In the genomic region with DNA sequence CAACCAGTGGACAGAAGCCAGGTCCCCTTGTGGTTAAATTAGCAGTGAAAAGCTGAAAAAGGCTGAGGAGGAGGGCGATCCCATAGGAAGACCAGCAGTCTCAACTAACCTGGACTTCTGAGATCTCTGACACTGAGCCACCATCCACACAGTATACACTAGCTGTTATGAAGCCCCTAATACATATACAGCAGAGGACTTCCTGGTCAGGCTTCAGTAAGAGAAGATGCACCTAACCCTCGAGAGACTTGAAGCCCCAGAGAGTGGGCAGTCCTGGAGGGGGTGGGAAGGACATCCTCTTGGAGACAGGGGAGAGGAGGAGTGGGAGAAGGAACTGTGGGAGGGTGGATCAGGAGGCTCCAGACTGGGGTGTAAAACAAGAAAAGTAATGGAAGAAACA, we compare ENCODE assay signal across 35 mouse cellular contexts.
"Had no signal": no experiment of that assay in that cellular context is flagged by ENCODE, and none has a peak within 500 bp of the region (broad histone marks: within the 10 kb centered on the region; RNA-seq: fewer than 3 reads in every experiment).

No protein-coding gene starts in this region.

- H3K9me3 ChIP-seq: heart, embryonic 10.5 days; heart, embryonic 12.5 days; heart, embryonic 13.5 days; heart, embryonic 15.5 days; hindbrain, embryonic 10.5 days; hindbrain, embryonic 12.5 days; hindbrain, embryonic 13.5 days; hindbrain, embryonic 15.5 days; intestine, embryonic 15.5 days; kidney, embryonic 15.5 days had no signal

- H3K9ac ChIP-seq: heart, embryonic 12.5 days; heart, embryonic 13.5 days; heart, embryonic 15.5 days; hindbrain, embryonic 12.5 days; hindbrain, embryonic 13.5 days; hindbrain, embryonic 14.5 days; hindbrain, embryonic 15.5 days; intestine, embryonic 15.5 days; kidney, embryonic 15.5 days had no signal

- H3K4me2 ChIP-seq: heart, embryonic 11.5 days; heart, embryonic 12.5 days; heart, embryonic 13.5 days; heart, embryonic 15.5 days; hindbrain, embryonic 12.5 days; hindbrain, embryonic 13.5 days; hindbrain, embryonic 14.5 days; hindbrain, embryonic 15.5 days; intestine, embryonic 15.5 days; kidney, embryonic 15.5 days had no signal

- H3K4me1 ChIP-seq: heart, embryonic 10.5 days; heart, embryonic 12.5 days; heart, embryonic 13.5 days; heart, embryonic 15.5 days; hindbrain, embryonic 10.5 days; hindbrain, embryonic 12.5 days; hindbrain, embryonic 13.5 days; hindbrain, embryonic 15.5 days; intestine, embryonic 15.5 days; kidney, embryonic 15.5 days had no signal

- H3K4me3 ChIP-seq: heart, embryonic 10.5 days; heart, embryonic 12.5 days; heart, embryonic 13.5 days; heart, embryonic 15.5 days; hindbrain, embryonic 10.5 days; hindbrain, embryonic 12.5 days; hindbrain, embryonic 13.5 days; hindbrain, embryonic 15.5 days; intestine, embryonic 15.5 days; kidney, embryonic 15.5 days; layer of hippocampus, adult 2 months had no signal

- H3K27ac ChIP-seq: heart, embryonic 10.5 days; heart, embryonic 13.5 days; heart, embryonic 15.5 days; hindbrain, embryonic 10.5 days; hindbrain, embryonic 12.5 days; hindbrain, embryonic 13.5 days; hindbrain, embryonic 14.5 days; hindbrain, embryonic 15.5 days; hindbrain, postnatal 0 days; intestine, embryonic 15.5 days; kidney, embryonic 15.5 days; kidney, postnatal 0 days; layer of hippocampus, adult 2 months had no signal

- ATAC-seq: hindbrain, embryonic 16.5 days; hindbrain, postnatal 0 days; inflammation-experienced regulatory T-cells, adult 6 months; intestine, embryonic 15.5 days; intestine, embryonic 16.5 days; intestine, postnatal 0 days had no signal

- H3K36me3 ChIP-seq: heart, embryonic 10.5 days; heart, embryonic 12.5 days; heart, embryonic 13.5 days; heart, embryonic 15.5 days; hindbrain, embryonic 10.5 days; hindbrain, embryonic 12.5 days; hindbrain, embryonic 13.5 days; hindbrain, embryonic 15.5 days; intestine, embryonic 15.5 days; kidney, embryonic 15.5 days had no signal

- DNase-seq: heart, postnatal 10 days; heart, postnatal 14 days; heart, postnatal 36 days; heart, postnatal 4 days; kidney, adult 11 months; kidney, adult 18-20 months; kidney, adult 2 months; kidney, adult 8-10 months; kidney, adult 9 months; kidney, postnatal 10 days; kidney, postnatal 14 days; kidney, postnatal 25 days; kidney, postnatal 36 days; kidney, postnatal 4 days; layer of hippocampus, adult 9-11 months; layer of hippocampus, postnatal 36 days had no signal

- H3K27me3 ChIP-seq: heart, embryonic 12.5 days; heart, embryonic 13.5 days; heart, embryonic 15.5 days; hindbrain, embryonic 12.5 days; hindbrain, embryonic 13.5 days; hindbrain, embryonic 15.5 days; intestine, embryonic 15.5 days; kidney, embryonic 15.5 days had no signal
